Mouse (Mus musculus) megakaryocyte, embryonic 14.5 days (primary cell): ENCODE measurements around the gene Id3.

Experiments used
- FLI1 ChIP-seq: IDR thresholded peaks from 2 replicates; pipeline ENCODE4 v1.6.1; 2012; ENCODE audit warnings: low read length, inconsistent platforms, mixed read lengths
- GATA1 ChIP-seq: IDR thresholded peaks from 3 replicates; pipeline ENCODE4 v1.6.1; 2012; ENCODE audit warnings: mixed read lengths, low read length, inconsistent platforms, borderline replicate concordance

GRCm38 (mm10) chr4:136180408-136181330, 37.4 kb downstream of the Id3 start:
- TF ChIP-seq FLI1, result no peak
- TF ChIP-seq GATA1, result no peak
